Mouse (Mus musculus) small intestine, adult 2 months (tissue): ENCODE results near the gene Poll.

ENCODE experiments used
- CTCF ChIP-seq: fragments of 200-500 bp; IDR thresholded peaks from 2 replicates; pipeline ENCODE4 v1.5.1; 2012; ENCODE audit warnings: low read depth, mild to moderate bottlenecking, control low read depth, inconsistent platforms, low read length, moderate library complexity, mixed read lengths; ENCODE audit not compliant: insufficient replicate concordance, insufficient read length; ENCODE audit errors: extremely low read depth
- POLR2A ChIP-seq: fragments of 200-500 bp; IDR thresholded peaks from 2 replicates; pipeline ENCODE4 v1.6.1; 2012; ENCODE audit warnings: low read depth, mild to moderate bottlenecking, control low read depth, inconsistent platforms, low read length, moderate library complexity

- TF ChIP-seq CTCF (no peak), POLR2A (peak; percentile 49)
These were observed at the start of gene Poll, which contains the start of gene Gm17018 for GRCm38 (mm10) chr19:45560153-45560890.
